Mouse (Mus musculus) erythroblast, embryonic 14.5 days (primary cell): Measurements from ENCODE around the gene Jak3. TPM values are rescaled to one million over a fixed set of nuclear protein-coding genes. Genes with fewer than 3 reads are reported as not detected.

Source experiments
- H3K27me3 ChIP-seq: 2 replicates; pipeline ENCODE4 v1.6.1; 2012; ENCODE audit warnings: inconsistent platforms; ENCODE audit not compliant: control insufficient read depth
- H3K36me3 ChIP-seq: 2 replicates; pipeline ENCODE4 v1.6.1; 2012; ENCODE audit warnings: mild to moderate bottlenecking, inconsistent platforms; ENCODE audit not compliant: control insufficient read depth
- H3K4me1 ChIP-seq: 2 replicates; pipeline ENCODE4 v1.6.1; 2012; ENCODE audit warnings: inconsistent platforms; ENCODE audit not compliant: control insufficient read depth
- H3K4me3 ChIP-seq: replicated peaks from 2 replicates; pipeline ENCODE3; 2012; ENCODE audit warnings: moderate library complexity, mild to moderate bottlenecking, inconsistent platforms
- H3K9me3 ChIP-seq: 2 replicates; pipeline ENCODE4 v1.6.1; 2012; ENCODE audit warnings: low read length, inconsistent platforms, mixed read lengths; ENCODE audit not compliant: control insufficient read depth
- GATA1 ChIP-seq: IDR thresholded peaks from 2 replicates; pipeline ENCODE4 v1.6.1; 2012; ENCODE audit warnings: low read length, inconsistent platforms, mixed read lengths
- TAL1 ChIP-seq: IDR thresholded peaks from 3 replicates; pipeline ENCODE4 v1.6.1; 2012; ENCODE audit warnings: low read length, inconsistent platforms, mixed read lengths
- polyA plus RNA-seq: library from polyadenylated mRNA; stranded (reverse); fragments of >175 nt; gene quantifications from 2 replicates; pipeline ENCODE4 v1.2.3, GENCODE M21; 2012

Gene Jak3
- polyA plus RNA-seq, 1 experiment = 1.5 TPM

- TF ChIP-seq GATA1 = no peak
- TF ChIP-seq TAL1 = no peak
- Histone ChIP-seq H3K9me3 (peaks cover 8% of the 10 kb centered on the region), H3K36me3 (no peaks in the 10 kb centered on the region), H3K4me3 (no peak overlapping the region), H3K27me3 (peaks cover 73% of the 10 kb centered on the region), H3K4me1 (peaks cover 37% of the 10 kb centered on the region)
Measured at GRCm38 (mm10) chr8:71633981-71634667, 42.0 kb upstream of the Jak3 start.

DNA sequence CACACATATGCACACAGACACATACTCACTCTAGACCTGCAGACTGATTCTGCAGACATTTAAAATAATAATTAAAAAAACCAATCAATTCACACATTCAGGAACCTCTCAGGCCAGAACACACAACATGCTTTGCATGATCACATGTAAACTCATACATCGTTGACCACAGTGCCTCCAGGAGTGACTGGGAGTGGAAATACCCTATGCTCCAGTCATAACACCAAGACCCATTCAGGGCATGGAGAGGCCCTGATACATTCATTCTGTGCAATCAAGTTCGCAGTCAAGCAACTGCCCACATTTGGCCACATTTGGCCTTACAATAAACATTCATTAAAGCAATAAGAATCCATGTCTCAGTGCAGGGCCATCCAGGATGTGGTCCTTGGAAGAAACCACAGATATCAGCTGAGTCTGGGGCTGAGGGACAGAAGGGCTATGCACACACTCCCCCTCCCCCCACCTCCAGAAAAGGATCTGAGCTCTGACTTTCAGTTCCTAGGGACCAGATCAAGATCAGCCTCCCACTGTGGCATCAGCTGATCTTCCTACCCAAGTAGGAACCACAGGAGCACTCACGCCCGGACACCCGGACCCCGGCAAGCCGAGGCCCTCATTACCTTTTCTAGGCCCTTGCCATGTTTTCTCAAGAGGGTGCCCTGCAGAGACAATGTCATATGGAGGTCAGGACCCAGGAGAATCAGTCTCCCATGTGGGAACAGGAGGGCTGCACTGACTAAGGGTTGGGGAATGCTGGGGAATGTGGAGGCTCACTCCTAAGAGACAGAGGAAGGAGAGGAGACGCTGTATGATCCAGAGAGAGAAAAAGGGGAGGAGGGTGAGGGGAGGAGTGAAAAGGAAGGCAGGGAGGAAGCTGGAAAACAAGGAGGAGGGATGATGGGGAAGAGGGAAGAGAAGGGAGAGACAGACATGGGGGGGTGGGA lies 38.7 kb upstream of the Jak3 start:
- TF ChIP-seq GATA1 (no peak), TAL1 (no peak)
- no peaks in the 10 kb centered on the region for H3K36me3 ChIP-seq
- no peaks in the 10 kb centered on the region; the same call in 1 of the 2 replicates for H3K9me3 ChIP-seq
- no peak overlapping the region for H3K4me3 ChIP-seq
- H3K27me3 ChIP-seq = peaks cover 45% of the 10 kb centered on the region
- peaks cover 26% of the 10 kb centered on the region for H3K4me1 ChIP-seq

- Histone ChIP-seq H3K4me3 (no peak overlapping the region), H3K4me1 (peaks cover 18% of the 10 kb centered on the region), H3K27me3 (peaks cover 36% of the 10 kb centered on the region), H3K9me3 (no peaks in the 10 kb centered on the region), H3K36me3 (no peaks in the 10 kb centered on the region)
- TF ChIP-seq TAL1 (no peak), GATA1 (no peak)
Measured at GRCm38 (mm10) chr8:71638321-71638720, 37.8 kb upstream of the Jak3 start.

GRCm38 (mm10) chr8:71639318-71639717 lies 36.8 kb upstream of the Jak3 start:
- Histone ChIP-seq H3K4me3 (no peak overlapping the region), H3K36me3 (no peaks in the 10 kb centered on the region), H3K9me3 (no peaks in the 10 kb centered on the region), H3K4me1 (peaks cover 9% of the 10 kb centered on the region), H3K27me3 (peaks cover 26% of the 10 kb centered on the region)
- no peak for TF ChIP-seq GATA1
- no peak for TF ChIP-seq TAL1

- no peak overlapping the region for H3K4me3 ChIP-seq
- H3K9me3 ChIP-seq = no peaks in the 10 kb centered on the region
- no peaks in the 10 kb centered on the region for H3K4me1 ChIP-seq
- 0 out of 2 replicates have a peak, but pooled peaks cover 2% of the 10 kb centered on the region for H3K27me3 ChIP-seq
- no peaks in the 10 kb centered on the region for H3K36me3 ChIP-seq
- TF ChIP-seq GATA1 = no peak
- no peak for TF ChIP-seq TAL1
Measured at GRCm38 (mm10) chr8:71645510-71645909, 30.6 kb upstream of the Jak3 start.

- Histone ChIP-seq H3K4me3 (no peak overlapping the region), H3K27me3 (peaks cover 52% of the 10 kb centered on the region), H3K4me1 (peaks cover 16% of the 10 kb centered on the region), H3K36me3 (no peaks in the 10 kb centered on the region), H3K9me3 (no peaks in the 10 kb centered on the region)
- TF ChIP-seq TAL1 (no peak), GATA1 (no peak)
Measured at GRCm38 (mm10) chr8:71654600-71654999, 21.5 kb upstream of the Jak3 start.

GRCm38 (mm10) chr8:71657816-71658215 lies 18.3 kb upstream of the Jak3 start:
- Histone ChIP-seq H3K9me3 (no peaks in the 10 kb centered on the region), H3K4me3 (no peak overlapping the region), H3K4me1 (peaks cover 20% of the 10 kb centered on the region), H3K36me3 (no peaks in the 10 kb centered on the region), H3K27me3 (peaks cover 66% of the 10 kb centered on the region)
- TF ChIP-seq TAL1 = no peak
- TF ChIP-seq GATA1 = no peak

GRCm38 (mm10) chr8:71658515-71659049 lies 17.5 kb upstream of the Jak3 start:
- Histone ChIP-seq H3K27me3 (peaks cover 66% of the 10 kb centered on the region), H3K36me3 (no peaks in the 10 kb centered on the region), H3K9me3 (no peaks in the 10 kb centered on the region), H3K4me3 (no peak overlapping the region), H3K4me1 (peaks cover 20% of the 10 kb centered on the region)
- TF ChIP-seq TAL1 = no peak
- no peak for TF ChIP-seq GATA1

DNA sequence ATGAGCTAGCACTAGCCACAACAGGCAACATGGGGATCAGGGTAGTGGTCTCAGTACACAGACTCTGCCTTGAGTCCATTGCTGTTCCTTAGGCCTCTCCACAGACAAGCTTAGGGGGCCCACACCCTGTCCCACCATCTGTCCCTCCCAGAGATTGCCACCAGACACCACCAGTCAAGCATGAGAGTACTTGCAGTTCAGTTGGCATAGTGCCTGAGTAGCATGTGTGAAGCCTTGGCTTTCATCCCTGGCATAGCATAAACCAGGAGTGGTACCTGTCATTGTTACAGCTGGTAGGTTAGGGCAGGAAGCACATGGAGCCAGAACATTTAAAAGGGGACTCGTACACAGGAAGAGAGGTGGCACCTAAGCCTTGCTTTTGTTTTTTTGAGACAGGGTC lies 16.3 kb upstream of the Jak3 start:
- Histone ChIP-seq H3K36me3 (no peaks in the 10 kb centered on the region), H3K4me1 (peaks cover 16% of the 10 kb centered on the region), H3K4me3 (no peak overlapping the region), H3K27me3 (peaks cover 58% of the 10 kb centered on the region), H3K9me3 (no peaks in the 10 kb centered on the region)
- TF ChIP-seq GATA1 (no peak), TAL1 (no peak)
